Mouse (Mus musculus): ENCODE measurements around the gene Invs. TPM values are rescaled to one million over a fixed set of nuclear protein-coding genes. Genes with fewer than 3 reads are reported as not detected.
A peak's percentile ranks its signal among the peaks of the same experiment; 100 is the strongest.
"Not testable (repeated sequence)": the region's sequence is repeated elsewhere in the genome, so short reads cannot be mapped to it uniquely, and the experiment has no call there.

Invs gene
- polyA plus RNA-seq, 1 experiment from 2014 or later, result 10.2 TPM

GRCm38 (mm10) chr4:48332453-48333051, 53.0 kb downstream of the Invs start:
- no peak overlapping the region for H3K27ac ChIP-seq
- 79% methylated on average over 6 of the region's 6 CpGs for WGBS
- ATAC-seq (ENCODE audit: insufficient number of reproducible peaks, low FRiP score, low TSS enrichment, low read depth), result no peak
- no peaks in the 10 kb centered on the region for H3K4me1 ChIP-seq
- no peaks in the 10 kb centered on the region for H3K36me3 ChIP-seq
- no peaks in the 10 kb centered on the region for H3K9me3 ChIP-seq
- H3K4me3 ChIP-seq, result no peak overlapping the region
- H3K27me3 ChIP-seq, result no peaks in the 10 kb centered on the region
- no peak overlapping the region for H3K9ac ChIP-seq
- H3K4me2 ChIP-seq, result no peak overlapping the region

DNA sequence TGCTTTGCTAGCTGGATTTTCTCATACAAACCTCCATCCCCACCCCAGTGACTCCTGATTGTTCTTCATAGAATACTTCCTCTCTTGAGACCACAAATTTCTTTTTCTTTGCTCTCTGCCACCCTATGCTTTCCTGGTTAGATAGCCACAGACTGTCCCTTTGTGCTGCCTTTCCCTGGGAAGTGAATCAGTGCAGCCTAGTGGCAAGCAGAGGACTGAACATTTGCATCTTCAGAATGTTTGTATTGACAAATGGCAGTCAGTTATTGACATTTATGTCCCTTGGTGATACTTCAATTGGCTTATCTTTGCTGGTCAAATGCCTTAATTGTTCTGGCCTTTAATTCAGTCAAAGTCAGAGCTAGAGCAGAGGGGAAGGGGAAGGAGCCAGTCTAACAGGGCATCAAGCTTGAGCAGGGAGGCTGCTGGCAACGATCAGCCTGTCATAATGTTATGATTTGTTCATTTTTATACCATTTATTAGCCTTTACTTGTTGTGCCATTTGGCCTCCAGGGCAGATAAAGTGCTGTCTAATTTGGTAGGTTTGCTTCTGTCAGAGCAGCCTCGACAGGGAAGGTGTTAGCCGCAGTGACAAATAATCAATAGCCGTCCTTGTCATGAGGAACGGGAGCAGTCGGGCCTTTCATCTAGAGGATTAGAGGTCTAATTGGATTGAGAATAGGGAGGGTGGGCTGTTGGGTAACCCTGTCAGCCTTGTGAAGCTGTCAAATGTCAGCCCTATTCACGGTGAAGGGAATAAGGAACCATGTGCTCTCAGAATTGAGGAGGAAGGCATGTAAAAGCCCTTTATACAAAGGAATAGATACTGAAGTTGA, 55.6 kb downstream of the Invs start:
- Histone ChIP-seq H3K4me1 (no peaks in the 10 kb centered on the region), H3K9ac (no peak overlapping the region), H3K9me3 (no peaks in the 10 kb centered on the region), H3K27ac (no peak overlapping the region), H3K4me3 (no peak overlapping the region), H3K36me3 (no peaks in the 10 kb centered on the region), H3K4me2 (no peak overlapping the region), H3K27me3 (no peaks in the 10 kb centered on the region)
- no peak for ATAC-seq (ENCODE audit: insufficient number of reproducible peaks, low FRiP score, low TSS enrichment, low read depth)
- WGBS, result 20% methylated on average over 7 of the region's 7 CpGs

DNA sequence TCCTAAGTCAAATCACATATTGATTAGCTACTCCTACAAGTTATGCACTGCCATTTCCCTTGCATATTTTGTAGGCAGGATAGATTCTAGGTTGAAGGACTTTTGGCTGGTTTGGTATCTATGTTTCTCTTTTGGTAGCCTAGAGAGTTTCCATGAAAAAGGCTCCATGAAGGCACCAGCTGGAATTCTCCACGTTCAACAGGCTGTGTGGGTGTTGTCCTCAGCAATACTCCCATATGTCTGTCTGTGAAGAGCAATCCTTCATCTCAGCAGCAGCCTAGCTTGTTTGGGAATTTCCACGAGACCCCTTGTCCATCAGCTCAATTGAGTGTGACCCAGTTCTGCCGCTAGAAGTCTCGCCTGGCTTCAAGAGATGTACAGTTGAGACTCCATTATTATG, 63.1 kb downstream of the Invs start:
- Histone ChIP-seq H3K36me3 (no peaks in the 10 kb centered on the region), H3K4me3 (no peak overlapping the region), H3K9me3 (no peaks in the 10 kb centered on the region), H3K9ac (no peak overlapping the region), H3K27me3 (no peaks in the 10 kb centered on the region), H3K4me2 (no peak overlapping the region), H3K4me1 (no peaks in the 10 kb centered on the region), H3K27ac (no peak overlapping the region)
- 79% methylated on average over 4 of the region's 4 CpGs for WGBS
- ATAC-seq (ENCODE audit: insufficient number of reproducible peaks, low FRiP score, low TSS enrichment, low read depth), result no peak

GRCm38 (mm10) chr4:48362367-48362766, 82.8 kb downstream of the Invs start:
- Histone ChIP-seq H3K4me1 (no peaks in the 10 kb centered on the region), H3K9ac (no peak overlapping the region), H3K9me3 (no peaks in the 10 kb centered on the region), H3K27me3 (no peaks in the 10 kb centered on the region), H3K36me3 (no peaks in the 10 kb centered on the region), H3K4me3 (no peak overlapping the region), H3K27ac (no peak overlapping the region), H3K4me2 (no peak overlapping the region)
- 52% methylated on average over 3 of the region's 3 CpGs for WGBS
- ATAC-seq (ENCODE audit: insufficient number of reproducible peaks, low FRiP score, low TSS enrichment, low read depth), result no peak

DNA sequence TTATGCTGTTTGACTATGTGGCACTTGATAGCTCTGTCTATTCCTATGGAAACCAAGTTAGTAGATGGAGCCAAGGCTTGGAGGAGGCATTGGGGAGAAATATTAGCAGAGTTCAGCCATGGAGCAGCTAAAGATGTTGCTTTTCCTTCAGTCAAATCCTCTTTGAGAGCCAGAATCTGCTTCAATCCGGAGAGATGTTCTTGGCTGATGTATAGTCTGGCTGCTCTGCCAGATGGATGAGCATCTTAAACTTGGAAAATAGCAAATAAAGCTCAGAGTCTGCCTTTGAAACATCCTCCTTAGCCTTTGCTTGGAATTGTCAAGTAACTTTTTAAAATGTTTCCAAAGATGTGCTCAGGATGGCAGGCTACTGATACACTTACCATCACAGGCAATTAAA, 91.5 kb downstream of the Invs start:
- H3K4me3 ChIP-seq, result no peak overlapping the region
- no peak overlapping the region for H3K9ac ChIP-seq
- H3K9me3 ChIP-seq, result no peaks in the 10 kb centered on the region
- no peaks in the 10 kb centered on the region for H3K36me3 ChIP-seq
- WGBS, result 61% methylated on average over 1 of the region's 1 CpGs
- no peak overlapping the region for H3K4me2 ChIP-seq
- H3K4me1 ChIP-seq, result no peaks in the 10 kb centered on the region
- H3K27me3 ChIP-seq, result no peaks in the 10 kb centered on the region
- H3K27ac ChIP-seq, result no peak overlapping the region
- no peak for ATAC-seq (ENCODE audit: insufficient number of reproducible peaks, low FRiP score, low TSS enrichment, low read depth)

DNA sequence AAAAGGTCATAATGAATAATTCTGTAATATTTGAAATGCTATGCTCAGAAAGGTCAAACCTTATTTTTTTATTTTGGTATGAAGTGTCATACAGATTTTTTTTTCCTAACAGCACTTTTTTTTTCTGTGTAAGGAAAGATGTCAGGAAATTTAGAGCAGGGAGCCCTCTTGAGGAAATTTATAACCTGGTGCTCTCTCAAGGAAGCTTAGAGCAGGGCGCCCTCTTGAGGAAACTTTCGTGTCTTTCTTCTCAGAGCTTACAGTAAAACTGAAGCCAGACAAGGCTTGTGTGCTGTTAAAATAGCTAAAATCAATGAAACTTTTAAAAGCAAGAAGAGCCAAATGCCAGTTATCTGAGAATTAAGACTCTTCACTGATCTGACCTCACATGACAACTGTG, 101.4 kb downstream of the Invs start:
- no peak for ATAC-seq (ENCODE audit: insufficient number of reproducible peaks, low FRiP score, low TSS enrichment, low read depth)
- Histone ChIP-seq H3K9me3 (no peaks in the 10 kb centered on the region), H3K4me1 (no peaks in the 10 kb centered on the region), H3K27ac (no peak overlapping the region), H3K27me3 (no peaks in the 10 kb centered on the region), H3K36me3 (0 out of 2 replicates have a peak, but pooled peaks cover 6% of the 10 kb centered on the region), H3K9ac (no peak overlapping the region), H3K4me3 (no peak overlapping the region), H3K4me2 (no peak overlapping the region)
- WGBS, result 3% methylated on average over 2 of the region's 2 CpGs

DNA sequence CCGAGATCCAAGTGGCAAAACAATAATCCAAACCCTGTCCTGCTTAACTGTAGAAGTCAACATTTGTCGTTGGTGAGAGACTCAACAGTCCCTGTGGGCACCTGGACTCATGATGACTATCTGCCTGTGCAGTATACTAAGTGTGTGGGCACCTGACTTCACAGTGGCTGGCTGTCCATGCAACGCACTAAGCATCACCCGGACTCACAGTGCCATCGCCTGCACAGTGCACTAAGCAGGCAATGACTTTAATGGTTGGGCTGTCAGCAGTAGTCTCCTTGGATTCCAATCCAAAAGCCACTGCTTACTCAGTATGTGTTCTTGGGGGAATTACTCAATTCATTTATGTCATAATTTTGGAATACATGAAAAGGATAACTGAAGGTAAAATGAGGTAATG, 102.9 kb downstream of the Invs start:
- Histone ChIP-seq H3K9ac (no peak overlapping the region), H3K4me2 (no peak overlapping the region), H3K27me3 (no peaks in the 10 kb centered on the region), H3K9me3 (no peaks in the 10 kb centered on the region), H3K27ac (no peak overlapping the region), H3K36me3 (0 out of 2 replicates have a peak, but pooled peaks cover 6% of the 10 kb centered on the region), H3K4me1 (no peaks in the 10 kb centered on the region), H3K4me3 (no peak overlapping the region)
- WGBS, result 82% methylated on average over 5 of the region's 5 CpGs
- ATAC-seq (ENCODE audit: insufficient number of reproducible peaks, low FRiP score, low TSS enrichment, low read depth), result no peak

DNA sequence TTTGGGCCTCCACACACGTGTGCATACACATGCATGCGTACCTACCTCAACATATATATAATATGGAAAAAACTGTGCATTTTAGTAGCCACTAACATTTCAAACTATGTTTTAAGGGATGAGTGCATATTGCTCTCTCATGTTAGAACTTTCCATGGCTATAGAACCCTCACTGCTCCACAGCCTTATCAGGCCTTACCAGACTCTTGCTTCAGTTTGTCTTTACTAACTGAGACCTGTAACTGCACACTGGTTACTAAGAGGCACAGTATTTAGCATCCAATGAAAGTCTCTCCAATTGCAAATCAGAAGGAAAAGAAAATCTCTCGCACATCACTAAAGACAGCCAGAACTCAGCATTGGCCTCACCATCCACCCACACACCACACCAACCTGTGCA, 117.4 kb downstream of the Invs start:
- Histone ChIP-seq H3K27ac (no peak overlapping the region), H3K4me2 (no peak overlapping the region), H3K4me3 (no peak overlapping the region), H3K9ac (no peak overlapping the region), H3K27me3 (no peaks in the 10 kb centered on the region), H3K4me1 (no peaks in the 10 kb centered on the region), H3K36me3 (peaks cover 14% of the 10 kb centered on the region), H3K9me3 (no peaks in the 10 kb centered on the region)
- ATAC-seq (ENCODE audit: insufficient number of reproducible peaks, low FRiP score, low TSS enrichment, low read depth), result no peak
- WGBS, result 90% methylated on average over 3 of the region's 3 CpGs

DNA sequence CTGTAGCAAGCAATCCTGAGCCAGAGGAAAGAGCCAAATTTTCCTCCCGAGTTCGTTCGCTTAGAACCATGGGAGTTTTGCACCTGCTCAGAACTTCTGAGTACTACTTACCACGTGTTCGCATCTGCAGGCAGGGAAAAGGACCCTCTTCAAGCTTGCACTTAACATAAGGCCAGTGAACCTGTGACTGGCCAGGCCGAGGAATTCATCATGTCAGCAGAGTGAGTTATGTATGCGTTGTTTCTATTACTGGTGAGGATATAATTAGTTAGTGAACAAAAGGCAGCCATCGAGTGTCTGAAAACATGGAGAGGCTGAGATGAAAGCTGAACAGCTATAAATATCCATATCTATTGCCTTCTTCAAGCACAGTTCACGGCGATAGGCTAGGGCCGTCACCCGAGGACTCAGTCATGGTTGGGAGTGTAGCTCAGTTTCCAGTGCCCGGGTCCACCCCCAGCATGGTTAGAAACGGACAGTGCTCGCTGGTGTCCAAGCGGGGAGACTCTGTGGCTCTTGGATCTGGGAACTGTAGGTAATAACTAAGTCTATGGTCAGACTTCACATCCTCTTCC, 123.6 kb downstream of the Invs start:
- Histone ChIP-seq H3K4me1 (no peaks in the 10 kb centered on the region), H3K36me3 (peaks cover under 1% of the 10 kb centered on the region; the same call in 1 of the 2 replicates), H3K4me3 (no peak overlapping the region), H3K27me3 (no peaks in the 10 kb centered on the region), H3K27ac (no peak overlapping the region), H3K9ac (no peak overlapping the region), H3K9me3 (no peaks in the 10 kb centered on the region), H3K4me2 (no peak overlapping the region)
- ATAC-seq (ENCODE audit: insufficient number of reproducible peaks, low FRiP score, low TSS enrichment, low read depth), result no peak
- 72% methylated on average over 16 of the region's 16 CpGs for WGBS

DNA sequence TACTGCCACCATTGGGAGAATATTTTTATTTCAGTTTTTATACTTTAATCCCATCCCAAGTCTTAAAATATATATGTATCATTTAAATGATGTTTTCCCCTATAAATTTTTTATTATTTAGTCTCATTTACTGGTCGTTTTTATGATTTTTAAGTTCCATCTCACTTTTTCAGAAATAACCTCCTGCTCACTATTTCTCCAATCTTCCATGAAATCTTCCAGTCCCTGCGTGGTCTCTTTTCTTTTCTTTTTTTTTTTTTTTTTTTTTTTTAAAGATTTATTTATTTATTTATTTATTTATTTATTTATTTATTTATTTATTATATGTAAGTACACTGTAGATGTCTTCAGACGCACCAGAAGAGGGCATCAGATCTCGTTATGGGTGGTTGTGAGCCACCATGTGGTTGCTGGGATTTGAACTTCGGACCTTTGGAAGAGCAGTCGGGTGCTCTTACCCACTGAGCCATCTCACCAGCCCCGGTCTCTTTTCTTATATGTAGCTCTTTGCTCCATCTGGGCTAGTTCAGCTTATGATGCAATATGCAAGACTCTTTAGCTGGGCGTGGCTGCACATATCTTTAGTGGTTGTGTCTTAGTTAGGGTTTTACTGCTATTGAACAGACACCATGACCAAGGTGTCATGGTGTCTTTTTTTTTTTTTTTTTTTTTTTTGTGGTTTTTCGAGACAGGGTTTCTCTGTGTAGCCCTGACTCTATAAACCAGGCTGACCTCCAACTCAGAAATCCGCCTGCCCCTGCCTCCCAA, 126.3 kb downstream of the Invs start:
- H3K27ac ChIP-seq; H3K9ac ChIP-seq; H3K27me3 ChIP-seq; ATAC-seq (ENCODE audit: insufficient number of reproducible peaks, low FRiP score, low TSS enrichment, low read depth); H3K9me3 ChIP-seq; H3K4me2 ChIP-seq; H3K4me1 ChIP-seq; H3K4me3 ChIP-seq; H3K36me3 ChIP-seq: not testable (repeated sequence)
- 85% methylated on average over 10 of the region's 10 CpGs for WGBS

- no peaks in the 10 kb centered on the region for H3K27me3 ChIP-seq
- H3K27ac ChIP-seq, result no peak overlapping the region
- 0 out of 2 replicates have a peak, but pooled peaks have one; percentile 7 for ATAC-seq (ENCODE audit: insufficient number of reproducible peaks, low FRiP score, low TSS enrichment, low read depth)
- no peaks in the 10 kb centered on the region for H3K9me3 ChIP-seq
- 0 out of 2 replicates have a peak, but pooled peaks cover 3% of the 10 kb centered on the region for H3K36me3 ChIP-seq
- WGBS, result 45% methylated on average over 18 of the region's 18 CpGs
- no peak overlapping the region for H3K4me3 ChIP-seq
- no peak overlapping the region for H3K4me2 ChIP-seq
- no peak overlapping the region for H3K9ac ChIP-seq
- no peaks in the 10 kb centered on the region for H3K4me1 ChIP-seq
Observed at GRCm38 (mm10) chr4:48407350-48408039, 127.9 kb downstream of the Invs start.
